Mouse (Mus musculus) MEL (cell line): ENCODE results near the gene Nat10. TPM values are rescaled to one million over a fixed set of nuclear protein-coding genes. Genes with fewer than 3 reads are reported as not detected.

ENCODE experiments used
- DNase-seq: peaks from one replicate; pipeline ENCODE4 v3.0.0; 2011; ENCODE audit warnings: low read depth, low spot score
- H3K27ac ChIP-seq: 2 replicates; pipeline ENCODE4 v1.5.1; 2012; ENCODE audit warnings: low read depth, mild to moderate bottlenecking, control low read depth, low read length, moderate library complexity; ENCODE audit not compliant: control insufficient read depth
- H3K27me3 ChIP-seq, 2 experiments: fragments of 150-350 bp in 1 of 2; sonication (generic) in 1 of 2; 2 replicates each; pipeline ENCODE4 v1.6.1; 2012; ENCODE audit warnings: low read length in 2 of 2, mild to moderate bottlenecking in 2 of 2, improper control_type of control experiment in 1 of 2, moderate library complexity in 1 of 2; ENCODE audit not compliant: insufficient read depth in 2 of 2, control insufficient read depth in 1 of 2
- H3K36me3 ChIP-seq, 2 experiments: 2 replicates each; pipeline ENCODE4 v1.6.1; 2012 to 2014; ENCODE audit warnings: low read length in 2 of 2, improper control_type of control experiment in 1 of 2, inconsistent platforms in 1 of 2, mild to moderate bottlenecking in 1 of 2; ENCODE audit not compliant: insufficient read depth in 2 of 2, control insufficient read depth in 1 of 2
- H3K4me1 ChIP-seq, 2 experiments: fragments of 150-350 bp in 1 of 2; sonication (generic) in 1 of 2; 2 replicates each; pipeline ENCODE4 v1.6.1; 2012; ENCODE audit warnings: low read length in 2 of 2, improper control_type of control experiment in 1 of 2, mild to moderate bottlenecking in 1 of 2; ENCODE audit not compliant: insufficient read depth in 2 of 2, control insufficient read depth in 1 of 2
- H3K4me3 ChIP-seq, 2 experiments: fragments of 150-350 bp in 1 of 2; sonication (generic) in 1 of 2; 2 replicates each; pipeline ENCODE4 v1.5.1; 2012; ENCODE audit warnings: low read depth in 2 of 2, low read length in 2 of 2, mild to moderate bottlenecking in 2 of 2, moderate library complexity in 2 of 2, control low read depth in 1 of 2, improper control_type of control experiment in 1 of 2; ENCODE audit not compliant: control insufficient read depth in 1 of 2, insufficient read depth in 1 of 2
- H3K79me2 ChIP-seq: 2 replicates; pipeline ENCODE4 v1.6.1; 2012; ENCODE audit warnings: mild to moderate bottlenecking, low read length, moderate library complexity; ENCODE audit not compliant: control insufficient read depth, poor library complexity, insufficient read depth
- H3K9ac ChIP-seq: 2 replicates; pipeline ENCODE4 v1.6.1; 2012; ENCODE audit warnings: low read depth, mild to moderate bottlenecking, control low read depth, low read length, moderate library complexity; ENCODE audit not compliant: control insufficient read depth, poor library complexity, severe bottlenecking
- H3K9me3 ChIP-seq: fragments of 150-350 bp; sonication (generic); replicated peaks from 2 replicates; pipeline ENCODE4 v1.6.1; 2012; ENCODE audit warnings: mild to moderate bottlenecking, low read length, improper control_type of control experiment, moderate library complexity; ENCODE audit not compliant: insufficient read depth
- BHLHE40 ChIP-seq: IDR thresholded peaks from 2 replicates; pipeline ENCODE4 v1.6.1; 2012; ENCODE audit warnings: low read depth, mild to moderate bottlenecking, inconsistent platforms, low read length, improper control_type of control experiment, borderline replicate concordance
- CTCF ChIP-seq, 3 experiments: IDR thresholded peaks in 2 of 3; conservative IDR thresholded peaks in 1 of 3; 2 replicates each; pipeline ENCODE4 v1.5.1; 2011 to 2012; ENCODE audit warnings: low read length in 3 of 3, low read depth in 2 of 3, mild to moderate bottlenecking in 2 of 3, improper control_type of control experiment in 1 of 3, inconsistent platforms in 1 of 3, mixed read lengths in 1 of 3, moderate library complexity in 1 of 3; ENCODE audit not compliant: control insufficient read depth in 1 of 3, insufficient read depth in 1 of 3, poor library complexity in 1 of 3, severe bottlenecking in 1 of 3
- ELF1 ChIP-seq: IDR thresholded peaks from 2 replicates; pipeline ENCODE4 v1.6.1; 2014; ENCODE audit warnings: low read depth, mild to moderate bottlenecking, inconsistent platforms, low read length, improper control_type of control experiment, moderate library complexity
- GABPA ChIP-seq: IDR thresholded peaks from 2 replicates; pipeline ENCODE4 v1.6.1; 2012; ENCODE audit warnings: low read depth, mild to moderate bottlenecking, inconsistent platforms, low read length, improper control_type of control experiment, moderate library complexity
- JUND ChIP-seq: IDR thresholded peaks from 2 replicates; pipeline ENCODE4 v1.6.1; 2011; ENCODE audit warnings: low read depth, mild to moderate bottlenecking, improper control_type of control experiment, low read length
- KAT2A ChIP-seq: conservative IDR thresholded peaks from 2 replicates; pipeline ENCODE4 v1.6.1; 2012; ENCODE audit warnings: low read depth, low read length, improper control_type of control experiment, inconsistent platforms
- MAX ChIP-seq: IDR thresholded peaks from 2 replicates; pipeline ENCODE4 v1.6.1; 2011; ENCODE audit warnings: low read length, improper control_type of control experiment
- MAZ ChIP-seq: IDR thresholded peaks from 2 replicates; pipeline ENCODE4 v1.6.1; 2012; ENCODE audit warnings: low read depth, mild to moderate bottlenecking, inconsistent platforms, low read length, improper control_type of control experiment
- MEF2A ChIP-seq: IDR thresholded peaks from 2 replicates; pipeline ENCODE4 v1.6.1; 2014; ENCODE audit warnings: low read depth, mild to moderate bottlenecking, inconsistent platforms, low read length, improper control_type of control experiment; ENCODE audit not compliant: poor library complexity, insufficient replicate concordance, severe bottlenecking; ENCODE audit errors: extremely low read depth
- MYC ChIP-seq: IDR thresholded peaks from 2 replicates; pipeline ENCODE4 v1.6.1; 2011; ENCODE audit warnings: low read depth, mild to moderate bottlenecking, low read length, improper control_type of control experiment, moderate library complexity
- NRF1 ChIP-seq: IDR thresholded peaks from 2 replicates; pipeline ENCODE4 v1.6.1; 2014; ENCODE audit warnings: low read depth, mild to moderate bottlenecking, inconsistent platforms, low read length, improper control_type of control experiment, moderate library complexity; ENCODE audit not compliant: poor library complexity, insufficient read depth, severe bottlenecking
- POLR2A ChIP-seq, 2 experiments: IDR thresholded peaks; 2 replicates each; pipeline ENCODE4 v1.6.1; 2011 to 2012; ENCODE audit warnings: low read length in 2 of 2, mild to moderate bottlenecking in 2 of 2, control low read depth in 1 of 2, improper control_type of control experiment in 1 of 2, low read depth in 1 of 2, moderate library complexity in 1 of 2; ENCODE audit not compliant: control insufficient read depth in 1 of 2, insufficient read depth in 1 of 2, poor library complexity in 1 of 2
- POLR2AphosphoS2 ChIP-seq: IDR thresholded peaks from 2 replicates; pipeline ENCODE4 v1.6.1; 2011; ENCODE audit warnings: low read length, improper control_type of control experiment
- POLR2AphosphoS5 ChIP-seq: IDR thresholded peaks from 2 replicates; pipeline ENCODE4 v1.6.1; 2012; ENCODE audit warnings: low read depth, borderline replicate concordance, mild to moderate bottlenecking, inconsistent platforms, low read length, moderate library complexity, mixed read lengths
- RCOR1 ChIP-seq: IDR thresholded peaks from 2 replicates; pipeline ENCODE4 v1.6.1; 2012; ENCODE audit warnings: low read depth, mild to moderate bottlenecking, inconsistent platforms, low read length, improper control_type of control experiment
- SMC3 ChIP-seq: IDR thresholded peaks from 2 replicates; pipeline ENCODE4 v1.6.1; 2011; ENCODE audit warnings: low read depth, low read length, improper control_type of control experiment
- TAL1 ChIP-seq: IDR thresholded peaks from 2 replicates; pipeline ENCODE4 v1.6.1; 2012; ENCODE audit warnings: mild to moderate bottlenecking, inconsistent platforms, low read length, moderate library complexity, mixed read lengths
- ZC3H11A ChIP-seq: IDR thresholded peaks from 2 replicates; pipeline ENCODE4 v1.6.1; 2012; ENCODE audit warnings: low read depth, mild to moderate bottlenecking, inconsistent platforms, low read length, improper control_type of control experiment
- ZMIZ1 ChIP-seq: IDR thresholded peaks from 2 replicates; pipeline ENCODE4 v1.6.1; 2012; ENCODE audit warnings: low read depth, mild to moderate bottlenecking, inconsistent platforms, low read length, improper control_type of control experiment, moderate library complexity
- ZNF384 ChIP-seq: IDR thresholded peaks from 2 replicates; pipeline ENCODE4 v1.6.1; 2012; ENCODE audit warnings: low read depth, mild to moderate bottlenecking, inconsistent platforms, low read length, improper control_type of control experiment
- polyA plus RNA-seq, 2 experiments: library from polyadenylated mRNA; stranded (reverse) in 1 of 2; unstranded in 1 of 2; fragments of >175 nt in 1 of 2; fragments of >200 nt in 1 of 2; gene quantifications; 2 replicates each; pipeline versions ENCODE4 v1.2.1 to v1.2.4; 2012; ENCODE audit warnings: low replicate concordance in 2 of 2, low read depth in 1 of 2; ENCODE audit not compliant: insufficient read length in 2 of 2, insufficient read depth in 1 of 2, missing spikeins in 1 of 2
- total RNA-seq: library from RNA; depleted of rRNA; stranded (reverse); fragments of 300-350 nt; gene quantifications from 2 replicates; pipeline ENCODE4 v1.2.3, GENCODE M21; 2012

Gene Nat10
- total and polyA plus RNA-seq, 3 experiments, result 74.7 to 107 TPM; not detected in 1

GRCm38 (mm10) chr2:103785735-103786134 lies 24.7 kb upstream of the Nat10 start:
- Histone ChIP-seq H3K27ac (no peak overlapping the region), H3K36me3 (peaks cover 55 to 58% of the 10 kb centered on the region in 2 experiments), H3K27me3 (no peaks in the 10 kb centered on the region), H3K9ac (no peak overlapping the region), H3K4me3 (no peak overlapping the region), H3K4me1 (peaks cover 3 to 12% of the 10 kb centered on the region in 2 experiments; a peak in 3 of 4 replicates), H3K79me2 (peaks cover 44% of the 10 kb centered on the region), H3K9me3 (no peaks in the 10 kb centered on the region)
- TF ChIP-seq TAL1, result no peak
- TF ChIP-seq ZNF384, result peak; percentile 18; the same call in 1 of the 2 replicates
- peak; percentile 50 for DNase-seq

GRCm38 (mm10) chr2:103784621-103785020 lies 23.6 kb upstream of the Nat10 start:
- Histone ChIP-seq H3K36me3 (peaks cover 48 to 61% of the 10 kb centered on the region in 2 experiments), H3K9ac (no peak overlapping the region), H3K27ac (no peak overlapping the region), H3K79me2 (peaks cover 34% of the 10 kb centered on the region), H3K4me1 (peaks cover 3 to 12% of the 10 kb centered on the region in 2 experiments; a peak in 3 of 4 replicates), H3K9me3 (no peaks in the 10 kb centered on the region), H3K27me3 (no peaks in the 10 kb centered on the region), H3K4me3 (no peak overlapping the region)
- peak; percentile 54 for DNase-seq
- no peak for TF ChIP-seq POLR2AphosphoS2
- TF ChIP-seq ELF1, result no peak
- TF ChIP-seq CTCF (IDR thresholded peaks at IDR 0.05 in 2 of 3, conservative IDR thresholded peaks at IDR 0.05 in 1 of 3; ENCODE audit: control insufficient read depth in 1 of 3, insufficient read depth in 1 of 3, low read depth in 2 of 3, low read length in 3 of 3, poor library complexity in 1 of 3, severe bottlenecking in 1 of 3), result peak; percentile 40 to 51 (median 49)
- peak; percentile 26 for TF ChIP-seq SMC3
- no peak for TF ChIP-seq MYC

- DNase-seq, result no peak
- Histone ChIP-seq H3K9ac (peak overlapping the region; percentile 63; the same call in 1 of the 2 replicates), H3K36me3 (peaks cover 18 to 32% of the 10 kb centered on the region in 2 experiments), H3K27ac (peak overlapping the region; percentile 1; the same call in 1 of the 2 replicates), H3K4me1 (peaks cover 2 to 9% of the 10 kb centered on the region in 2 experiments; a peak in 1 of 4 replicates), H3K27me3 (no peaks in the 10 kb centered on the region), H3K79me2 (peaks cover 26% of the 10 kb centered on the region), H3K4me3 (no peak overlapping the region; a peak in 1 of 4 replicates), H3K9me3 (no peaks in the 10 kb centered on the region)
- TF ChIP-seq RCOR1 (no peak), SMC3 (no peak), POLR2A (IDR thresholded peaks at IDR 0.05; ENCODE audit: control insufficient read depth in 1 of 2, insufficient read depth in 1 of 2, low read depth in 1 of 2, low read length in 2 of 2, poor library complexity in 1 of 2) (no peak), KAT2A (no peak), NRF1 (no peak), ELF1 (no peak), MEF2A (no peak), ZC3H11A (no peak), MAX (no peak), POLR2AphosphoS5 (no peak), GABPA (no peak), POLR2AphosphoS2 (no peak), BHLHE40 (no peak), ZMIZ1 (no peak), JUND (no peak), MAZ (no peak)
Observed at GRCm38 (mm10) chr2:103762492-103762891, 1.4 kb upstream of the Nat10 start.
